Mouse (Mus musculus): ENCODE results near the gene Ppp1r37. TPM values are rescaled to one million over a fixed set of nuclear protein-coding genes. Genes with fewer than 3 reads are reported as not detected.

The Ppp1r37 gene
- polyA plus RNA-seq, 2 experiments from 2014 or later: 1.9 to 2.8 TPM

GRCm38 (mm10) chr7:19500420-19501363 is 62.2 kb downstream of the Ppp1r37 start:
- ATAC-seq: no peak

- ATAC-seq: no peak
Observed at GRCm38 (mm10) chr7:19498326-19498725, 64.5 kb downstream of the Ppp1r37 start.

- no peak for ATAC-seq
Observed at GRCm38 (mm10) chr7:19496214-19496555, 66.7 kb downstream of the Ppp1r37 start.

- ATAC-seq: no peak
Observed at GRCm38 (mm10) chr7:19495521-19496213, 67.2 kb downstream of the Ppp1r37 start.

- ATAC-seq: no peak
Observed at GRCm38 (mm10) chr7:19494751-19495474, 68.0 kb downstream of the Ppp1r37 start.

GRCm38 (mm10) chr7:19491731-19492130 is 71.1 kb downstream of the Ppp1r37 start:
- no peak for ATAC-seq

DNA sequence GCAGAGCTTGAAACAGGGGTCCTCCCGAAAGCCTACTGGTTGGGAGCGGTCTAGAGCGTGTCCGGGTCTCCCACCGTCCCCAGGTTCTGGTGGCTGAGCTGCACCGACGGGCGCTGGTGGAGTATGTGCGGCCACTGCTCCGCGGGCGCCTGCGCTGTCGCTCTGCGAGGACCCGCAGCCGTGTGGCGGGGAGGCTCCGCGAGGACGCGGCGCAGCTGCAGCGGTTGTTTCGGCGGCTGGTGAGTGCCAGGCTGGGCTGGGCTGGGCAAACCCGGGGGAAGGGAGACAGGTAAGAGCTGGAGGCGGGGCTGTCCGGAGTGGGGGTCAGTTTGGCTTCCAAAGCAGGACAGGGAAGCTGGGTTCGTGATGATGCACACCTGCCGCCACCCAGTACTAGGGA is 73.4 kb downstream of the Ppp1r37 start:
- no peak for ATAC-seq

DNA sequence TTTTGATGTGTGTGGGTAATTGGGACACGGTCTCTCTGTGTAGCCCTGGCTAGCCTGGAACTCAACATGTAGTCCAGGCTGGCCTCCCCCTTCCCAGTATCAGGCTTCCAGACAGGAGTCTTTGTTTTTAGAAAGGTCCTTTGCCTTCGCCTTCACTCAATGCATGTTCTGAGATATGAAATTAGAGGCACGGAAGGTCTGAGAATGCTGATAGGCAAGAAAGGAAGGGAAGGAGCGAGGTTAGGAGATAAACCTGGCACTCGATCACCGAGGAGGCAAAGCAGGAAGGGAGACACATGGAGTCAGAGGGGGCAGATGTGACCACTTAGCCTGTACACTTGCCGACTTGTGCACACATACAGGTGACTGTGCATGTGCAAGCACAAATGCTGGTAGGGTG is 76.3 kb downstream of the Ppp1r37 start:
- no peak for ATAC-seq

GRCm38 (mm10) chr7:19485488-19485887 is 77.4 kb downstream of the Ppp1r37 start:
- ATAC-seq: no peak

- ATAC-seq: no peak
Observed at GRCm38 (mm10) chr7:19483281-19483680, 79.6 kb downstream of the Ppp1r37 start.

Other genes starting within 250 kb of the Ppp1r37 start
- gene Ercc1, start 218.3 kb downstream of the Ppp1r37 start, polyA plus RNA-seq (2017; shearing (Covaris generic)): 10 to 100 TPM; 71.2 to 78.1 TPM
- 10 to 100 TPM; 15.8 to 17.6 TPM for gene Cd3eap, start 203.6 kb downstream of the Ppp1r37 start, polyA plus RNA-seq (2017; shearing (Covaris generic))
- gene Ppp1r13l, start 203.3 kb downstream of the Ppp1r37 start, polyA plus RNA-seq (2017; shearing (Covaris generic)): not detected
- gene Ercc2, start 181.1 kb downstream of the Ppp1r37 start, polyA plus RNA-seq (2017; shearing (Covaris generic)): 10 to 100 TPM; 10.1 to 11.6 TPM
- gene Klc3, start 159.0 kb downstream of the Ppp1r37 start, polyA plus RNA-seq (2017; shearing (Covaris generic)): 1 to 10 TPM; 2.6 to 3.3 TPM
- gene Ckm, start 158.3 kb downstream of the Ppp1r37 start, polyA plus RNA-seq (2017; shearing (Covaris generic)): not detected
- 1 to 10 TPM in 1 of 2 experiments, under 1 TPM in 1; 0.91 to 1.3 TPM for gene Mark4, start 104.3 kb downstream of the Ppp1r37 start, polyA plus RNA-seq (2017; shearing (Covaris generic))
- not detected for gene Exoc3l2, start 99.7 kb downstream of the Ppp1r37 start, polyA plus RNA-seq (2017; shearing (Covaris generic))
- gene Bloc1s3, start 54.7 kb downstream of the Ppp1r37 start, polyA plus RNA-seq (2017; shearing (Covaris generic)): under 1 TPM; 0.37 to 0.86 TPM
- gene Trappc6a, start 54.7 kb downstream of the Ppp1r37 start, polyA plus RNA-seq (2017; shearing (Covaris generic)): 10 to 100 TPM; 45.8 to 50.7 TPM
- gene Nkpd1, start 45.2 kb downstream of the Ppp1r37 start, polyA plus RNA-seq (2017; shearing (Covaris generic)): not detected
- gene Zfp296, start 14.2 kb upstream of the Ppp1r37 start, polyA plus RNA-seq (2017; shearing (Covaris generic)): 1 to 10 TPM; 1.7 to 1.9 TPM
- 100 to 1,000 TPM in 1 of 2 experiments, 10 to 100 TPM in 1; 91.0 to 100 TPM for gene Gemin7, start 14.5 kb upstream of the Ppp1r37 start, polyA plus RNA-seq (2017; shearing (Covaris generic))
- 1 to 10 TPM; 9.0 to 9.4 TPM for gene Clasrp, start 41.4 kb upstream of the Ppp1r37 start, polyA plus RNA-seq (2017; shearing (Covaris generic))
- 10 to 100 TPM; 12.7 to 14.8 TPM for gene Relb, start 66.4 kb upstream of the Ppp1r37 start, polyA plus RNA-seq (2017; shearing (Covaris generic))
- 10 to 100 TPM; 24.4 to 28.1 TPM for gene Clptm1, start 102.0 kb upstream of the Ppp1r37 start, polyA plus RNA-seq (2017; shearing (Covaris generic))
- not detected for gene Apoc2, start 114.9 kb upstream of the Ppp1r37 start, polyA plus RNA-seq (2017; shearing (Covaris generic))
- not detected for gene Gm44805, start 118.3 kb upstream of the Ppp1r37 start, polyA plus RNA-seq (2017; shearing (Covaris generic))
- under 1 TPM in 1 of 2 experiments, not detected in 1; 0.36 TPM for gene Apoc4, start 118.4 kb upstream of the Ppp1r37 start, polyA plus RNA-seq (2017; shearing (Covaris generic))
- not detected for gene Apoc1, start 129.6 kb upstream of the Ppp1r37 start, polyA plus RNA-seq (2017; shearing (Covaris generic))
- 1 to 10 TPM; 6.6 to 7.6 TPM for gene Apoe, start 136.1 kb upstream of the Ppp1r37 start, polyA plus RNA-seq (2017; shearing (Covaris generic))
- 1 to 10 TPM; 3.7 to 6.9 TPM for gene Tomm40, start 152.4 kb upstream of the Ppp1r37 start, polyA plus RNA-seq (2017; shearing (Covaris generic))
- gene Nectin2, start 187.4 kb upstream of the Ppp1r37 start, polyA plus RNA-seq (2017; shearing (Covaris generic)): under 1 TPM in 1 of 2 experiments, not detected in 1; 0.12 TPM
- 1 to 10 TPM; 2.5 to 3.7 TPM for gene Bcam, start 207.9 kb upstream of the Ppp1r37 start, polyA plus RNA-seq (2017; shearing (Covaris generic))
- gene Cblc, start 233.7 kb upstream of the Ppp1r37 start, polyA plus RNA-seq (2017; shearing (Covaris generic)): not detected